Mouse (Mus musculus) liver, embryonic 14.5 days (tissue): ENCODE data around the gene Rps4x. TPM values are rescaled to one million over a fixed set of nuclear protein-coding genes. Genes with fewer than 3 reads are reported as not detected.
"Not testable (repeated sequence)": the region's sequence is repeated elsewhere in the genome, so short reads cannot be mapped to it uniquely, and the experiment has no call there.

Experiments
- ATAC-seq: fragments of 200-750 bp; cut with Nextera tagmentation; 2 replicates; pipeline ENCODE4 v1.8.0; 2017; ENCODE audit warnings: moderate number of reproducible peaks, mild to moderate bottlenecking, moderate library complexity; ENCODE audit not compliant: insufficient read depth
- DNase-seq, 3 experiments: peaks; one replicate each; pipeline ENCODE4 v3.0.0-alpha.2; 2012 to 2013; ENCODE audit warnings: low read depth in 3 of 3, low spot score in 3 of 3
- H3K27ac ChIP-seq: fragments of 300-500 bp; sonication (generic); 2 replicates; pipeline ENCODE4 v1.5.1; 2014; ENCODE audit warnings: moderate library complexity, mild to moderate bottlenecking, control low read depth, inconsistent platforms
- H3K27me3 ChIP-seq: fragments of 300-500 bp; sonication (generic); 2 replicates; pipeline ENCODE4 v1.6.1; 2014; ENCODE audit warnings: mild to moderate bottlenecking, low read length, moderate library complexity; ENCODE audit not compliant: control insufficient read depth, insufficient read depth
- H3K36me3 ChIP-seq: fragments of 300-500 bp; sonication (generic); replicated peaks from 2 replicates; pipeline ENCODE4 v1.6.1; 2014; ENCODE audit warnings: low read depth; ENCODE audit not compliant: control insufficient read depth, insufficient read depth
- H3K4me1 ChIP-seq, 2 experiments: fragments of 200-500 bp in 1 of 2; fragments of 300-500 bp in 1 of 2; sonication (generic) in 1 of 2; replicated peaks; 2 replicates each; pipeline ENCODE4 v1.6.1; 2012 to 2014; ENCODE audit warnings: antibody characterized with exemption in 1 of 2, inconsistent platforms in 1 of 2, low read length in 1 of 2; ENCODE audit not compliant: control insufficient read depth in 2 of 2, insufficient read depth in 2 of 2
- H3K4me2 ChIP-seq: fragments of 300-500 bp; sonication (generic); 2 replicates; pipeline ENCODE4 v1.6.1; 2014; ENCODE audit warnings: low read depth, mild to moderate bottlenecking, control low read depth, moderate library complexity
- H3K4me3 ChIP-seq, 2 experiments: fragments of 200-500 bp in 1 of 2; fragments of 300-500 bp in 1 of 2; sonication (generic) in 1 of 2; 2 replicates each; pipeline ENCODE4 v1.5.1; 2012 to 2014; ENCODE audit warnings: low read depth in 2 of 2, low read length in 2 of 2, mild to moderate bottlenecking in 2 of 2, control low read depth in 1 of 2, inconsistent platforms in 1 of 2, moderate library complexity in 1 of 2; ENCODE audit not compliant: insufficient read depth in 1 of 2
- H3K9ac ChIP-seq: fragments of 300-500 bp; sonication (generic); replicated peaks from 2 replicates; pipeline ENCODE4 v1.6.1; 2014; ENCODE audit warnings: mild to moderate bottlenecking, control low read depth, moderate library complexity
- H3K9me3 ChIP-seq: fragments of 300-500 bp; sonication (generic); 2 replicates; pipeline ENCODE4 v1.6.1; 2016; ENCODE audit warnings: low read length, mixed read lengths; ENCODE audit not compliant: control insufficient read depth
- CTCF ChIP-seq: IDR thresholded peaks from 2 replicates; pipeline ENCODE4 v1.5.1; 2016; ENCODE audit warnings: antibody characterized with exemption, low read depth, control low read depth
- EP300 ChIP-seq: IDR thresholded peaks from 2 replicates; pipeline ENCODE4 v1.6.1; 2016; ENCODE audit warnings: antibody characterized with exemption, low read depth
- WGBS: fragments of 180-500 bp; shearing (Covaris S2); extraction: QIAGEN DNeasy Blood & Tissue Kit; methylation state at CpG from one replicate; pipeline ENCODE4 v1.1.7; 2014; ENCODE audit not compliant: insufficient replicate concordance; 5-methylcytosine and 5-hydroxymethylcytosine counted together
- polyA plus RNA-seq, 2 experiments: library from polyadenylated mRNA; depleted of rRNA in 1 of 2; stranded (reverse) in 1 of 2; unstranded in 1 of 2; fragments of >200 nt; fragmentation: Nextera tagmentation in 1 of 2; extraction: Ambion mirVana in 1 of 2; gene quantifications; 2 replicates each; pipeline versions ENCODE4 v1.2.1 to v1.2.3; 2012 to 2014

The Rps4x gene
- polyA plus RNA-seq (2012; rRNA removed) (594 and 1,018 TPM in 2 replicates), polyA plus RNA-seq (2014; fragmentation: Nextera tagmentation; extraction: Ambion mirVana) (625 and 638 TPM in 2 replicates)

GRCm38 (mm10) chrX:102188712-102189497 is at the start of gene Rps4x:
Gene Rps4x, minus strand, starts transcription at chrX:102189394.
- peak; percentile 83 for ATAC-seq
- Histone ChIP-seq H3K27ac (peak within 1 kb of the TSS; percentile 53), H3K4me1 (peaks cover 0 to 3% of the 10 kb centered on the region in 2 experiments; a peak in 2 of 4 replicates), H3K4me3 (peak within 1 kb of the TSS; percentile 66 to 88), H3K4me2 (peak within 1 kb of the TSS; percentile 75), H3K9ac (peak within 1 kb of the TSS; percentile 83), H3K9me3 (no peaks in the 10 kb centered on the region), H3K27me3 (no peaks in the 10 kb centered on the region), H3K36me3 (peaks cover 29% of the 10 kb centered on the region)
- TF ChIP-seq CTCF (peak; percentile 85), EP300 (no peak)
- 10% methylated on average over 37 of the region's 37 CpGs for WGBS
- DNase-seq: peak; percentile 50 to 61 (median 58)

GRCm38 (mm10) chrX:102219126-102219525 is 29.9 kb upstream of the Rps4x start:
- H3K9ac ChIP-seq: no peak overlapping the region
- DNase-seq: peak in 2 of 3 experiments; percentile 17 to 22
- 13% methylated on average over 1 of the region's 1 CpGs for WGBS

GRCm38 (mm10) chrX:102215356-102215755 is 26.2 kb upstream of the Rps4x start:
- WGBS: 20% methylated on average over 9 of the region's 9 CpGs
- H3K27me3 ChIP-seq, ATAC-seq, H3K9ac ChIP-seq, H3K4me2 ChIP-seq, H3K4me1 ChIP-seq, H3K4me3 ChIP-seq, H3K36me3 ChIP-seq, H3K9me3 ChIP-seq, H3K27ac ChIP-seq: not testable (repeated sequence)
- peak; percentile 3 to 16 (median 9) for DNase-seq
- peak; percentile 70 for TF ChIP-seq CTCF

More at GRCm38 (mm10) chrX:102219126-102219525, 29.9 kb upstream of the Rps4x start:
- Histone ChIP-seq H3K27me3 (no peaks in the 10 kb centered on the region), H3K4me2 (no peak overlapping the region), H3K9me3 (no peaks in the 10 kb centered on the region), H3K4me3 (no peak overlapping the region), H3K36me3 (no peaks in the 10 kb centered on the region), H3K4me1 (no peaks in the 10 kb centered on the region), H3K27ac (no peak overlapping the region)
- TF ChIP-seq EP300: no peak
- peak; percentile 72 for TF ChIP-seq CTCF
- ATAC-seq: no peak

GRCm38 (mm10) chrX:102190840-102191239 is 1.6 kb upstream of the Rps4x start:
- ATAC-seq (no peak), DNase-seq (no peak)
- H3K4me3 ChIP-seq: no peak overlapping the region
- TF ChIP-seq CTCF (no peak), EP300 (no peak)
- H3K9ac ChIP-seq: no peak overlapping the region
- H3K4me1 ChIP-seq: peaks cover 0 to 1% of the 10 kb centered on the region in 2 experiments; a peak in 2 of 4 replicates
- no peaks in the 10 kb centered on the region for H3K9me3 ChIP-seq
- H3K27me3 ChIP-seq: no peaks in the 10 kb centered on the region
- no peak overlapping the region for H3K27ac ChIP-seq
- 53% methylated on average over 1 of the region's 1 CpGs for WGBS
- peaks cover 13% of the 10 kb centered on the region for H3K36me3 ChIP-seq
- H3K4me2 ChIP-seq: no peak overlapping the region

GRCm38 (mm10) chrX:102189581-102189980 is 387 bp upstream of the Rps4x start:
- TF ChIP-seq CTCF (no peak), EP300 (no peak)
- H3K4me3 ChIP-seq: no peak overlapping the region; a peak in 1 of 4 replicates
- H3K4me2 ChIP-seq: peak overlapping the region; percentile 75

More at GRCm38 (mm10) chrX:102189581-102189980, 387 bp upstream of the Rps4x start:
- 37% methylated on average over 5 of the region's 5 CpGs for WGBS
- Histone ChIP-seq H3K9ac (no peak overlapping the region; the same call in 1 of the 2 replicates), H3K27me3 (no peaks in the 10 kb centered on the region), H3K9me3 (no peaks in the 10 kb centered on the region), H3K36me3 (peaks cover 22% of the 10 kb centered on the region), H3K4me1 (peaks cover 0 to 3% of the 10 kb centered on the region in 2 experiments; a peak in 2 of 4 replicates), H3K27ac (no peak overlapping the region)
- no peak for DNase-seq
- peak; percentile 11; the same call in 1 of the 2 replicates for ATAC-seq
